Mouse (Mus musculus): ENCODE results near the gene 4930548H24Rik. TPM values are rescaled to one million over a fixed set of nuclear protein-coding genes. Genes with fewer than 3 reads are reported as not detected.
"Not testable (repeated sequence)": the region's sequence is repeated elsewhere in the genome, so short reads cannot be mapped to it uniquely, and the experiment has no call there.

Gene 4930548H24Rik
- polyA plus RNA-seq, 1 experiment from 2014 or later: not detected

GRCm38 (mm10) chr5:31489116-31489769 lies 3.7 kb downstream of the 4930548H24Rik start:
- H3K9ac ChIP-seq (replicated peaks; ENCODE audit: low read length): no peak overlapping the region
- H3K36me3 ChIP-seq (ENCODE audit: insufficient read depth, low read length): 0 out of 2 replicates have a peak, but pooled peaks cover 4% of the 10 kb centered on the region
- no peaks in the 10 kb centered on the region for H3K4me1 ChIP-seq (ENCODE audit: insufficient read depth, low read length)
- no peaks in the 10 kb centered on the region for H3K9me3 ChIP-seq (ENCODE audit: low read length)
- H3K4me2 ChIP-seq (replicated peaks; ENCODE audit: low read depth, low read length): no peak overlapping the region
- no peak for ATAC-seq (ENCODE audit: low FRiP score, low TSS enrichment)
- H3K4me3 ChIP-seq (ENCODE audit: low read length): no peak overlapping the region
- 63% methylated on average over 7 of the region's 7 CpGs for WGBS
- no peak overlapping the region for H3K27ac ChIP-seq (ENCODE audit: low read length)
- no peaks in the 10 kb centered on the region for H3K27me3 ChIP-seq (ENCODE audit: insufficient read depth, low read length)

GRCm38 (mm10) chr5:31492031-31492430 lies 6.5 kb downstream of the 4930548H24Rik start:
- no peak for ATAC-seq (ENCODE audit: low FRiP score, low TSS enrichment)
- no peak overlapping the region for H3K4me2 ChIP-seq (replicated peaks; ENCODE audit: low read depth, low read length)
- H3K9me3 ChIP-seq (ENCODE audit: low read length): no peaks in the 10 kb centered on the region
- no peak overlapping the region for H3K27ac ChIP-seq (ENCODE audit: low read length)
- H3K4me1 ChIP-seq (ENCODE audit: insufficient read depth, low read length): peaks cover 9% of the 10 kb centered on the region
- peaks cover 7% of the 10 kb centered on the region for H3K36me3 ChIP-seq (ENCODE audit: insufficient read depth, low read length)
- WGBS: 71% methylated on average over 1 of the region's 1 CpGs
- no peak overlapping the region for H3K9ac ChIP-seq (replicated peaks; ENCODE audit: low read length)
- no peaks in the 10 kb centered on the region for H3K27me3 ChIP-seq (ENCODE audit: insufficient read depth, low read length)
- H3K4me3 ChIP-seq (ENCODE audit: low read length): no peak overlapping the region

GRCm38 (mm10) chr5:31494513-31495297 lies 9.2 kb downstream of the 4930548H24Rik start, which contains the start of gene Gpn1:
TSS of gene Gpn1 (plus strand) at chr5:31494741.
- under 1% methylated on average over 48 of the region's 49 CpGs for WGBS
- Histone ChIP-seq H3K4me3 (ENCODE audit: low read length) (peak within 1 kb of the TSS; percentile 97), H3K9ac (replicated peaks; ENCODE audit: low read length) (peak within 1 kb of the TSS; percentile 88), H3K27ac (ENCODE audit: low read length) (0 out of 2 replicates have a peak within 1 kb of the TSS, but pooled peaks have one; percentile 13), H3K36me3 (ENCODE audit: insufficient read depth, low read length) (peaks cover 29% of the 10 kb centered on the region), H3K4me1 (ENCODE audit: insufficient read depth, low read length) (peaks cover 9% of the 10 kb centered on the region), H3K9me3 (ENCODE audit: low read length) (no peaks in the 10 kb centered on the region), H3K4me2 (replicated peaks; ENCODE audit: low read depth, low read length) (peak within 1 kb of the TSS; percentile 78), H3K27me3 (ENCODE audit: insufficient read depth, low read length) (no peaks in the 10 kb centered on the region)
- ATAC-seq (ENCODE audit: low FRiP score, low TSS enrichment): peak; percentile 100

- no peak overlapping the region for H3K27ac ChIP-seq (ENCODE audit: low read length)
- no peaks in the 10 kb centered on the region for H3K9me3 ChIP-seq (ENCODE audit: low read length)
- H3K4me2 ChIP-seq (replicated peaks; ENCODE audit: low read depth, low read length): no peak overlapping the region
- no peak overlapping the region for H3K9ac ChIP-seq (replicated peaks; ENCODE audit: low read length)
- H3K4me1 ChIP-seq (ENCODE audit: insufficient read depth, low read length): no peaks in the 10 kb centered on the region
- no peaks in the 10 kb centered on the region for H3K27me3 ChIP-seq (ENCODE audit: insufficient read depth, low read length)
- H3K4me3 ChIP-seq (ENCODE audit: low read length): no peak overlapping the region
- ATAC-seq (ENCODE audit: low FRiP score, low TSS enrichment): no peak
- WGBS: 85% methylated on average over 10 of the region's 10 CpGs
- peaks cover 74% of the 10 kb centered on the region for H3K36me3 ChIP-seq (ENCODE audit: insufficient read depth, low read length)
Observed at GRCm38 (mm10) chr5:31504843-31505242, 19.3 kb downstream of the 4930548H24Rik start.

GRCm38 (mm10) chr5:31512481-31512880 lies 26.9 kb downstream of the 4930548H24Rik start:
- Histone ChIP-seq H3K27me3 (ENCODE audit: insufficient read depth, low read length) (no peaks in the 10 kb centered on the region), H3K36me3 (ENCODE audit: insufficient read depth, low read length) (peaks cover 75% of the 10 kb centered on the region), H3K9me3 (ENCODE audit: low read length) (no peaks in the 10 kb centered on the region), H3K4me1 (ENCODE audit: insufficient read depth, low read length) (no peaks in the 10 kb centered on the region), H3K27ac (ENCODE audit: low read length) (no peak overlapping the region), H3K4me2 (replicated peaks; ENCODE audit: low read depth, low read length) (no peak overlapping the region), H3K4me3 (ENCODE audit: low read length) (no peak overlapping the region), H3K9ac (replicated peaks; ENCODE audit: low read length) (no peak overlapping the region)
- ATAC-seq (ENCODE audit: low FRiP score, low TSS enrichment): no peak
- WGBS: 80% methylated on average over 1 of the region's 1 CpGs

GRCm38 (mm10) chr5:31520556-31520955 lies 35.0 kb downstream of the 4930548H24Rik start:
- H3K4me2 ChIP-seq (replicated peaks; ENCODE audit: low read depth, low read length): no peak overlapping the region
- H3K36me3 ChIP-seq (ENCODE audit: insufficient read depth, low read length): peaks cover 54% of the 10 kb centered on the region
- no peak for ATAC-seq (ENCODE audit: low FRiP score, low TSS enrichment)

GRCm38 (mm10) chr5:31526354-31527116 lies 41.0 kb downstream of the 4930548H24Rik start, which contains the start of gene Slc4a1ap:
TSS of gene Slc4a1ap (plus strand) at chr5:31526995.
- under 1% methylated on average over 28 of the region's 28 CpGs for WGBS
- Histone ChIP-seq H3K27ac (ENCODE audit: low read length) (peak within 1 kb of the TSS; percentile 88), H3K9me3 (ENCODE audit: low read length) (no peaks in the 10 kb centered on the region), H3K27me3 (ENCODE audit: insufficient read depth, low read length) (no peaks in the 10 kb centered on the region), H3K4me2 (replicated peaks; ENCODE audit: low read depth, low read length) (peak within 1 kb of the TSS; percentile 94), H3K9ac (replicated peaks; ENCODE audit: low read length) (peak within 1 kb of the TSS; percentile 83), H3K4me1 (ENCODE audit: insufficient read depth, low read length) (peaks cover 29% of the 10 kb centered on the region), H3K36me3 (ENCODE audit: insufficient read depth, low read length) (peaks cover 30% of the 10 kb centered on the region; the same call in 1 of the 2 replicates), H3K4me3 (ENCODE audit: low read length) (peak within 1 kb of the TSS; percentile 68)
- peak; percentile 79 for ATAC-seq (ENCODE audit: low FRiP score, low TSS enrichment)

More at GRCm38 (mm10) chr5:31520556-31520955, 35.0 kb downstream of the 4930548H24Rik start:
- Histone ChIP-seq H3K9ac (replicated peaks; ENCODE audit: low read length) (no peak overlapping the region), H3K4me3 (ENCODE audit: low read length) (no peak overlapping the region), H3K9me3 (ENCODE audit: low read length) (no peaks in the 10 kb centered on the region), H3K27ac (ENCODE audit: low read length) (no peak overlapping the region), H3K4me1 (ENCODE audit: insufficient read depth, low read length) (peaks cover 5% of the 10 kb centered on the region), H3K27me3 (ENCODE audit: insufficient read depth, low read length) (no peaks in the 10 kb centered on the region)
- 90% methylated on average over 6 of the region's 6 CpGs for WGBS

GRCm38 (mm10) chr5:31527117-31527680 lies 41.7 kb downstream of the 4930548H24Rik start:
- WGBS: 2% methylated on average over 40 of the region's 40 CpGs
- peaks cover 29% of the 10 kb centered on the region for H3K4me1 ChIP-seq (ENCODE audit: insufficient read depth, low read length)
- peak overlapping the region; percentile 94 for H3K4me2 ChIP-seq (replicated peaks; ENCODE audit: low read depth, low read length)
- peak overlapping the region; percentile 68 for H3K4me3 ChIP-seq (ENCODE audit: low read length)
- H3K27me3 ChIP-seq (ENCODE audit: insufficient read depth, low read length): no peaks in the 10 kb centered on the region
- ATAC-seq (ENCODE audit: low FRiP score, low TSS enrichment): peak; percentile 35; the same call in 1 of the 2 replicates
- H3K27ac ChIP-seq (ENCODE audit: low read length): peak overlapping the region; percentile 88
- H3K36me3 ChIP-seq (ENCODE audit: insufficient read depth, low read length): peaks cover 33% of the 10 kb centered on the region
- H3K9me3 ChIP-seq (ENCODE audit: low read length): no peaks in the 10 kb centered on the region
- peak overlapping the region; percentile 83 for H3K9ac ChIP-seq (replicated peaks; ENCODE audit: low read length)

GRCm38 (mm10) chr5:31527707-31528106 lies 42.2 kb downstream of the 4930548H24Rik start, which contains the start of gene Supt7l:
TSS of gene Supt7l (minus strand) at chr5:31527807.
- not testable (repeated sequence) for H3K27me3 ChIP-seq (ENCODE audit: insufficient read depth, low read length); H3K9me3 ChIP-seq (ENCODE audit: low read length); ATAC-seq (ENCODE audit: low FRiP score, low TSS enrichment)
- peak within 1 kb of the TSS; percentile 68 for H3K4me3 ChIP-seq (ENCODE audit: low read length)
- peak within 1 kb of the TSS; percentile 88 for H3K27ac ChIP-seq (ENCODE audit: low read length)
- peak within 1 kb of the TSS; percentile 94 for H3K4me2 ChIP-seq (replicated peaks; ENCODE audit: low read depth, low read length)
- peaks cover 29% of the 10 kb centered on the region for H3K4me1 ChIP-seq (ENCODE audit: insufficient read depth, low read length)
- H3K9ac ChIP-seq (replicated peaks; ENCODE audit: low read length): peak within 1 kb of the TSS; percentile 83
- peaks cover 34% of the 10 kb centered on the region for H3K36me3 ChIP-seq (ENCODE audit: insufficient read depth, low read length)
- WGBS: 80% methylated on average over 11 of the region's 11 CpGs

All from kidney, embryonic 16.5 days (tissue).